Mouse (Mus musculus): ENCODE data around the gene Vcp. TPM values are rescaled to one million over a fixed set of nuclear protein-coding genes. Genes with fewer than 3 reads are reported as not detected.
A peak's percentile ranks its signal among the peaks of the same experiment; 100 is the strongest.

Gene Vcp
- polyA plus RNA-seq, 1 experiment from 2014 or later, result 446 TPM

GRCm38 (mm10) chr4:42955200-42955599 lies 45.1 kb downstream of the Vcp start:
- Histone ChIP-seq H3K9me3 (replicated peaks; ENCODE audit: control insufficient read depth, low read length) (no peaks in the 10 kb centered on the region), H3K9ac (ENCODE audit: low read length) (no peak overlapping the region), H3K4me1 (ENCODE audit: control insufficient read depth, insufficient read depth, low read length) (peaks cover 27% of the 10 kb centered on the region), H3K27me3 (replicated peaks; ENCODE audit: control insufficient read depth, insufficient read depth, low read length) (no peaks in the 10 kb centered on the region), H3K4me3 (ENCODE audit: low read depth, low read length) (no peak overlapping the region), H3K27ac (ENCODE audit: low read depth, low read length) (no peak overlapping the region), H3K36me3 (ENCODE audit: control insufficient read depth, insufficient read depth, low read length) (peaks cover 57% of the 10 kb centered on the region), H3K4me2 (ENCODE audit: low read length) (no peak overlapping the region)
- 90% methylated on average over 3 of the region's 3 CpGs for WGBS
- no peak for DNase-seq (ENCODE audit: low spot score)
- no peak for ATAC-seq

- peaks cover 27% of the 10 kb centered on the region for H3K4me1 ChIP-seq (ENCODE audit: control insufficient read depth, insufficient read depth, low read length)
- DNase-seq (ENCODE audit: low spot score) (peak; percentile 82), ATAC-seq (no peak)
- H3K27me3 ChIP-seq (replicated peaks; ENCODE audit: control insufficient read depth, insufficient read depth, low read length), result no peaks in the 10 kb centered on the region
- no peak overlapping the region for H3K9ac ChIP-seq (ENCODE audit: low read length)
- H3K9me3 ChIP-seq (replicated peaks; ENCODE audit: control insufficient read depth, low read length), result no peaks in the 10 kb centered on the region
- WGBS, result 4% methylated on average over 10 of the region's 10 CpGs
- H3K4me2 ChIP-seq (ENCODE audit: low read length), result peak overlapping the region; percentile 80
- peak overlapping the region; percentile 71; the same call in 1 of the 2 replicates for H3K4me3 ChIP-seq (ENCODE audit: low read depth, low read length)
- peak overlapping the region; percentile 77 for H3K27ac ChIP-seq (ENCODE audit: low read depth, low read length)
- peaks cover 56% of the 10 kb centered on the region for H3K36me3 ChIP-seq (ENCODE audit: control insufficient read depth, insufficient read depth, low read length)
These were observed 46.0 kb downstream of the Vcp start for GRCm38 (mm10) chr4:42954297-42954696.

GRCm38 (mm10) chr4:42953435-42954094 lies 46.7 kb downstream of the Vcp start:
- H3K4me3 ChIP-seq (ENCODE audit: low read depth, low read length), result peak overlapping the region; percentile 71
- DNase-seq (ENCODE audit: low spot score) (peak; percentile 77), ATAC-seq (0 out of 2 replicates have a peak, but pooled peaks have one; percentile 6)
- no peaks in the 10 kb centered on the region for H3K27me3 ChIP-seq (replicated peaks; ENCODE audit: control insufficient read depth, insufficient read depth, low read length)
- peaks cover 49% of the 10 kb centered on the region for H3K36me3 ChIP-seq (ENCODE audit: control insufficient read depth, insufficient read depth, low read length)
- peak overlapping the region; percentile 77 for H3K27ac ChIP-seq (ENCODE audit: low read depth, low read length)
- H3K4me2 ChIP-seq (ENCODE audit: low read length), result peak overlapping the region; percentile 80
- H3K9me3 ChIP-seq (replicated peaks; ENCODE audit: control insufficient read depth, low read length), result no peaks in the 10 kb centered on the region
- H3K9ac ChIP-seq (ENCODE audit: low read length), result peak overlapping the region; percentile 96; the same call in 1 of the 2 replicates
- H3K4me1 ChIP-seq (ENCODE audit: control insufficient read depth, insufficient read depth, low read length), result peaks cover 33% of the 10 kb centered on the region
- 10% methylated on average over 10 of the region's 10 CpGs for WGBS

GRCm38 (mm10) chr4:42952563-42952962 lies 47.7 kb downstream of the Vcp start:
- H3K4me3 ChIP-seq (ENCODE audit: low read depth, low read length), result peak overlapping the region; percentile 71; the same call in 1 of the 2 replicates
- H3K4me1 ChIP-seq (ENCODE audit: control insufficient read depth, insufficient read depth, low read length), result peaks cover 37% of the 10 kb centered on the region
- peak overlapping the region; percentile 80 for H3K4me2 ChIP-seq (ENCODE audit: low read length)
- peaks cover 40% of the 10 kb centered on the region for H3K36me3 ChIP-seq (ENCODE audit: control insufficient read depth, insufficient read depth, low read length)
- no peaks in the 10 kb centered on the region for H3K9me3 ChIP-seq (replicated peaks; ENCODE audit: control insufficient read depth, low read length)
- no peaks in the 10 kb centered on the region for H3K27me3 ChIP-seq (replicated peaks; ENCODE audit: control insufficient read depth, insufficient read depth, low read length)
- DNase-seq (ENCODE audit: low spot score), result no peak
- no peak for ATAC-seq
- peak overlapping the region; percentile 96 for H3K9ac ChIP-seq (ENCODE audit: low read length)
- peak overlapping the region; percentile 96 for H3K27ac ChIP-seq (ENCODE audit: low read depth, low read length)
- 84% methylated on average over 7 of the region's 7 CpGs for WGBS

- ATAC-seq (no peak), DNase-seq (ENCODE audit: low spot score) (peak; percentile 49)
- H3K36me3 ChIP-seq (ENCODE audit: control insufficient read depth, insufficient read depth, low read length), result peaks cover 29% of the 10 kb centered on the region
- H3K4me3 ChIP-seq (ENCODE audit: low read depth, low read length), result peak overlapping the region; percentile 71
- WGBS, result 60% methylated on average over 11 of the region's 11 CpGs
- peak overlapping the region; percentile 96 for H3K27ac ChIP-seq (ENCODE audit: low read depth, low read length)
- H3K4me2 ChIP-seq (ENCODE audit: low read length), result peak overlapping the region; percentile 80
- no peaks in the 10 kb centered on the region for H3K27me3 ChIP-seq (replicated peaks; ENCODE audit: control insufficient read depth, insufficient read depth, low read length)
- H3K9me3 ChIP-seq (replicated peaks; ENCODE audit: control insufficient read depth, low read length), result no peaks in the 10 kb centered on the region
- H3K4me1 ChIP-seq (ENCODE audit: control insufficient read depth, insufficient read depth, low read length), result peaks cover 48% of the 10 kb centered on the region
- H3K9ac ChIP-seq (ENCODE audit: low read length), result peak overlapping the region; percentile 96
These were observed 48.8 kb downstream of the Vcp start for GRCm38 (mm10) chr4:42951206-42952195.

GRCm38 (mm10) chr4:42950065-42950558 lies 50.2 kb downstream of the Vcp start:
- peak; percentile 61 for ATAC-seq
- peak; percentile 95 for DNase-seq (ENCODE audit: low spot score)
- H3K4me2 ChIP-seq (ENCODE audit: low read length), result peak overlapping the region; percentile 80
- H3K9me3 ChIP-seq (replicated peaks; ENCODE audit: control insufficient read depth, low read length), result no peaks in the 10 kb centered on the region
- peaks cover 15% of the 10 kb centered on the region for H3K36me3 ChIP-seq (ENCODE audit: control insufficient read depth, insufficient read depth, low read length)
- H3K4me3 ChIP-seq (ENCODE audit: low read depth, low read length), result peak overlapping the region; percentile 71
- H3K27ac ChIP-seq (ENCODE audit: low read depth, low read length), result peak overlapping the region; percentile 96
- peaks cover 53% of the 10 kb centered on the region for H3K4me1 ChIP-seq (ENCODE audit: control insufficient read depth, insufficient read depth, low read length)
- H3K27me3 ChIP-seq (replicated peaks; ENCODE audit: control insufficient read depth, insufficient read depth, low read length), result no peaks in the 10 kb centered on the region
- peak overlapping the region; percentile 96 for H3K9ac ChIP-seq (ENCODE audit: low read length)
- under 1% methylated on average over 21 of the region's 27 CpGs for WGBS

- H3K27me3 ChIP-seq (replicated peaks; ENCODE audit: control insufficient read depth, insufficient read depth, low read length), result no peaks in the 10 kb centered on the region
- peak within 1 kb of the TSS; percentile 96 for H3K9ac ChIP-seq (ENCODE audit: low read length)
- no peaks in the 10 kb centered on the region for H3K9me3 ChIP-seq (replicated peaks; ENCODE audit: control insufficient read depth, low read length)
- peaks cover 11% of the 10 kb centered on the region for H3K36me3 ChIP-seq (ENCODE audit: control insufficient read depth, insufficient read depth, low read length)
- WGBS, result 2% methylated on average over 35 of the region's 39 CpGs
- peak within 1 kb of the TSS; percentile 71 for H3K4me3 ChIP-seq (ENCODE audit: low read depth, low read length)
- peak; percentile 98 for DNase-seq (ENCODE audit: low spot score)
- H3K4me1 ChIP-seq (ENCODE audit: control insufficient read depth, insufficient read depth, low read length), result peaks cover 53% of the 10 kb centered on the region
- peak within 1 kb of the TSS; percentile 96 for H3K27ac ChIP-seq (ENCODE audit: low read depth, low read length)
- peak; percentile 94 for ATAC-seq
- peak within 1 kb of the TSS; percentile 80 for H3K4me2 ChIP-seq (ENCODE audit: low read length)
These were observed 50.6 kb downstream of the Vcp start, which contains the start of gene Dnajb5 for GRCm38 (mm10) chr4:42949676-42950051. TSS of gene Dnajb5 (plus strand) at chr4:42949814.

GRCm38 (mm10) chr4:42949051-42949675 lies 51.1 kb downstream of the Vcp start:
- Histone ChIP-seq H3K9me3 (replicated peaks; ENCODE audit: control insufficient read depth, low read length) (no peaks in the 10 kb centered on the region), H3K4me2 (ENCODE audit: low read length) (peak overlapping the region; percentile 80), H3K36me3 (ENCODE audit: control insufficient read depth, insufficient read depth, low read length) (peaks cover 8% of the 10 kb centered on the region; the same call in 1 of the 2 replicates), H3K27me3 (replicated peaks; ENCODE audit: control insufficient read depth, insufficient read depth, low read length) (no peaks in the 10 kb centered on the region), H3K4me3 (ENCODE audit: low read depth, low read length) (peak overlapping the region; percentile 71), H3K4me1 (ENCODE audit: control insufficient read depth, insufficient read depth, low read length) (peaks cover 53% of the 10 kb centered on the region), H3K27ac (ENCODE audit: low read depth, low read length) (peak overlapping the region; percentile 70; the same call in 1 of the 2 replicates), H3K9ac (ENCODE audit: low read length) (peak overlapping the region; percentile 33)
- whole genome bisulfite sequencing, result 12% methylated on average over 14 of the region's 14 CpGs
- no peak for ATAC-seq
- DNase-seq (ENCODE audit: low spot score), result no peak
